Mouse (Mus musculus) heart, postnatal 14 days (tissue): Measurements from ENCODE around the gene Cd160. TPM values are rescaled to one million over a fixed set of nuclear protein-coding genes. Genes with fewer than 3 reads are reported as not detected.

ENCODE experiments used
- DNase-seq, 2 experiments: peaks; one replicate each; pipeline ENCODE4 v3.0.0; 2021 to 2022
- intact Hi-C: fragments of 180-260 bp; cut with DNase I; formaldehyde crosslinking; loops from one replicate; pipeline ENCODE4 v1.15.1; 2025
- total RNA-seq, 2 experiments: library from RNA; stranded (reverse); gene quantifications; 2 replicates each; pipeline ENCODE4 v1.2.3; 2021

Gene Cd160
- total RNA-seq, 2 experiments from 2014 or later, result not detected

DNA sequence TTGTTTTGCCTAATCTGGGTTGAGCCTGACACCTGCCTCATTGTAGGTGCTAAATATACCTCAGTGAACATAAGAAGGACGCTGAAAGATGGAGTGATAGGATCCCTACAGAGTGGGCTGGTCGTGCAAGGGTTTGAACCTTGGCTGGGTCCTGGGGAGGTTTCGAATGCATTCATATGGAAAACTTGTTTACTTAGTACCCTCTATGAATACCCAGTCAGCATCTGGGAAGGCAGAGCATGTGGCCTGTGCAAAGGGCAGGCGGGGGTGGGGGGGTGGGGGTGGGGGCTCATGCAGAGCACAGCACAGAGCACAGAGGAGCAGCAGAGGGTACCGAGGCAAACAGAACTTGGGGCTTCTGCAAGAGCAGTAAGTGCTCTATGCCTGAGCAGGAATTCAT lies 3.8 kb upstream of the Cd160 start:
- intact Hi-C loops, result no loop called here
- DNase-seq, result no peak

DNA sequence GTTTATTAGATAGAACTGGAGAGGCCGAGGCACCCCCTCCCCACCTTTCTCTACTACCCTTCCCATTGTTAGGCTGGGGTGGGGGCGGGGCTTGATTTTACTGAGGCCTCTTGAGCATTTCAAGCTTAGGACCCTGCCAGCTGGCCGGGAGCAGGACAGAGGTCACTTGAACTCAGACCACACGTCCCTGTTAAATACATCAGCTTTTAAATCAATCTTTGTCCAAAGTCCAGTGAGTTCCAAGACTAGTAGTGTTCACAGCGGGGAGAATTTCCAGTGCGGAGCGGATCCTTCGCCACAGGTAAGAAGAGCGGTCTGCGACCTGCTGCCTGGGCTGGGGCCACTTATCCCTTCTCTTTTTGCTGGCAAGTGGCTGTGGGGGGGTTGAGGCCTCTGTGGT lies 705 bp upstream of the Cd160 start:
- intact Hi-C loops, result no loop called here

DNA sequence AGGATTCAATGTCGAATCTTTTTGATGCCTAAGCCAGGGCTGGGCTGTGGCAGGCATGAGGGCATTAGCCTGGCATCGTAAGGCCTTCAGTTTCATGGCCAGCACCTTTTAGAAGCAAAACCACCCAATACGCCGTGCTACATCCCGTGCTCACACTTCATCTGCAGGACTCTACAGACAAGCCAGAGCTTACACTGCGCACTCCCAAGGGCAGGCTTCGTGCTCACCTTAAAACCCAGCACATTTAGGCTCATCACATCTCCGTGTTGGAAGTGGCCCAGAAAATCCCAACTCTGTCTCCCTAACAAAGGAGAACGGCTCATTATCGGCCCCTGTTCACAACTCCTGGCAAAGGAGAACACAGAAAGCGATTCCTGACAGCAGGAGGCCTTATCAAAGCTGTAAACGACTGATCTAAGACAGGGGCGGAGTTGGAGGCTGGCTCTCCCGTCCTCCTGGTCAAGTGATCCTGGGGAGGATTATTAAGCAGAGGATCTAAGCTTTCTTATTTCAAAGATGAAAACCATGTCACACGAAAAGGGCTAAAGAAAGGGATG lies 765 bp downstream of the Cd160 start:
- intact Hi-C loops, result no loop called here
- no peak for DNase-seq

More for the DNA sequence above, 705 bp upstream of the Cd160 start:
- DNase-seq, result no peak

DNA sequence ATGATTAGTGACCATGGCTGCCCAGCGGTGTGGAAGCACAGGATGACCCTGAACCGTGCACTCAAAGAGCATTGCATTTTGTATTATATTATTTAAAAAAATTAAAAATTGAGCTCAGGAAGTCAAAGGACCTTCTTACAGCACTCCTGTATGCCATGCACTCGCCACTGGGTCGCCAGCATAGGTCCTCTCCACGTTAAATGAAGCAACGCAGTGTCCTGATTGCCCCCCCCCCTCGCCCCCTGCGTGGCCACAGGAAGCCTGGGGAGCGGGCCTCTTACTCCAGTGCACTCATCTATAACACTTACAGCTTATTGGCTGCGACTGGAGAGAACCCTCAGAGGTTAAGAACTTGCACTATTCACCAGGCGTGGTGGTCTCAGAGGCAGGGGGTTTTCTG lies 3.9 kb downstream of the Cd160 start:
- intact Hi-C loops, result no loop called here

DNA sequence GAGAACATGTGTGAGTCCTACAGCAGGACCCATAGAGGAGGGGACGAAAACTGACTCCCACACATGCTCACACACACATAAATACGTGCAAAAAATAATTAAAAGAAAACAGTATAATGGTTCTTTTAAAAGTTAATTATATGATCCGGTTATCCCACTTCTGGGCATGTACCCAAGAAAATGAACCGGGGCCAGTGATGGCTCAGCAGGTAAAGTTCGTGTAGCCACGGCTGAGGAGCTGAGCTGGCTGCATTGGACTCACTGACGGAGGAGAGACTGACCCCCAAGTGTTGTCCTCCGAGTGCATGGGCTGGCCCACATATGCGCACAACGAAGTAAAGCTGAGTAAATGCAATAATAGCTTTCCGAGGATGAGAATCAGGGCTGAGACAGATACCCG lies 4.5 kb downstream of the Cd160 start:
- DNase-seq, result no peak
- intact Hi-C loops, result no loop called here

More for the DNA sequence above, 3.9 kb downstream of the Cd160 start:
- DNase-seq, result no peak

DNA sequence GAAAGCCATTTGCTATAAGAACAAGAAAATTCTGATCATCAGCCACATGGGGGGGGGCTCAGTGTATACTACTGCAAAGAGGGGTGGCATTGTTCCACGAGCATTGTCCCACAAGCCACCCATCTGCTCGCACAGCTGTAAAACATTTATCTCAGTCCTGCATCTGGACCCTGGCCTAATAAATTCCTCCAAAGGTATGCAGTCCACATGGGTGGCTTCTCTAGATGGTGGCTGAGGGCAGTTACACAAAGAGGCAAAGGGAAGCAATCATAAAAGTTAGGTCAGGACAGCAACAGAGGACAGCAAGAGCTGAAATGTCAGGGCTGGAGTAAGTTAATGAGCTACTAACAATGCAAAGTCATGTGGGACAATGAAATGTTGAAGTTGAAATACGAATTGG lies 5.5 kb downstream of the Cd160 start:
- intact Hi-C loops, result no loop called here
- DNase-seq, result no peak

DNA sequence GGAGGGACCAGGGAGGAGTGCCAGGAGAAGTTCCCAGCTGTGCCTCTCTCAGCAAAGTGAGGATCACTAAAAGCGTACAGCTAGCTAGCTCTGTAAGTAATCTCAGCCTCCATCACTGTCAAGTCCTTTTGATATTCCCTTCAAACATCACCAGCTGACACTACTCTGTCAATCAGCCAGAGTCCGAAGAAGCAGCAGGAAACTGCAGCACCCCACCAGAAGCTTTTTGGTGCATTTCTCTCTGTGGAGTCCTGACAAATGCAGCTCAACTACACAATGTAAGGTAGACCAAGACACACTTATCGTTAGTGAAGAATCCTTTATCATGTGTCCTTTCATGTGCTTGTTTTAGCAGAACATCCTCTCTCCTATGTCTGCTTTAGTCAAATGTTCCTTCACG lies 7.6 kb downstream of the Cd160 start:
- intact Hi-C loops, result no loop called here
- DNase-seq, result no peak

DNA sequence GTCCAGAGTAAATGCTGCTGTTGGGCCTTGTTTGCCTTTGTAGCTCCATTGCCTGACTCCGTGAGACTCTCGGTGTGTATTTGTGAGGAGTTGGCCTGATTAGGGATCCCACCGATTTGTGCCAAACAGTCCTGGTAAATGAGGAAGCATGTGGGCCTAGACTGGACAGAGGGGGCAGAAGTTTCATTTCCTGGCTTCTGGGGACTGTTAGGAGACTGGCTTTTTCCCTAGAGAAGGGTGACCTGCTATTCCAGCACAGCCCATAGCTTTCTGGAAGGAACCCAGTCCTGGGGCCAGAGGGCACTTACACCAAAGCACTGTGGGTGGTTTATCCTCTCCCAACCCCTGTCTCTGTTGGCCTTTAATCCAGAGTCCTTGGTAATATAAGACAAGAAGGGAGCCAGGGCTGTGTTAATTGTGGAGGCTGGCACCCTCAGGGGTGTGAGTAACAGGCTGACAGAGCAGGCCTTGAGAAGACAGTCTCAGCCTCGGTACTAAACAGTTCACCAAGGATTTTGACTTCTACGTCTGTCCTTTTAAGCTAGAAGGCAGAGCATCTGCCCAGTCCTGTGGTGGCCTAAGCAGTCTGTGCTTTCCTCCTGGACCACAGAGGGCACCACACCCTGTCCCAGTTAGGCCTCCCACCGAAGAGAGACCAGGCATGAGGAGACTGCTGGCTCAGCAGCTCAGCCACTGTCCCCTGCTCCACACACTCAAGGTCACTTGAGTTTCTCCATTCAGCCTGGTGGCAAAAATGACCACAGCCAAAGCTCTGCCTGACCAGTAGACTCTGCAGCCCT lies 8.8 kb downstream of the Cd160 start:
- no peak for DNase-seq
- intact Hi-C loops, result no loop called here

DNA sequence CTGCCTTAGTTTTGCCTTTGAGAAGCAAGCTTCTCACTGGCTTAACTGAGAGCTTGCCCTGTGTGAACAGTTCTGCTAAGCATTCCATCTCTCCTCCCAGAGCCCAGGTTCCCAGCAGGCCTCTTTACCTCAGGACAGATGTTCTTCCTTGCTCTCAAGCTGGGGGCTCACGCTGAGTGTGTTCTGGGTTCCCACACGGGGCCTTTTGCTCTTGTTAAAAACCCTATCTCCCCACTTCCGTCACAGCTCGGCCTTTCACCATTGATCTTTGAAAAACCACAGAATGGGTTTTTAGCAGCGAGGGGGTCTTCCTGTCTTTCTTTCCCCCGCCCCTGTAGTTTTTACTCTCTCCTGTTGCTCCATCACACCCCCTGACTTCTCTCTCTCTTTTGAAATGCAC lies 14.8 kb downstream of the Cd160 start:
- DNase-seq, result no peak
- intact Hi-C loops, result loop anchor here (5.0 kb wide), 1 partner anchor 87 kb away; the partner anchor contains the start of genes Polr3c and Rnf115

DNA sequence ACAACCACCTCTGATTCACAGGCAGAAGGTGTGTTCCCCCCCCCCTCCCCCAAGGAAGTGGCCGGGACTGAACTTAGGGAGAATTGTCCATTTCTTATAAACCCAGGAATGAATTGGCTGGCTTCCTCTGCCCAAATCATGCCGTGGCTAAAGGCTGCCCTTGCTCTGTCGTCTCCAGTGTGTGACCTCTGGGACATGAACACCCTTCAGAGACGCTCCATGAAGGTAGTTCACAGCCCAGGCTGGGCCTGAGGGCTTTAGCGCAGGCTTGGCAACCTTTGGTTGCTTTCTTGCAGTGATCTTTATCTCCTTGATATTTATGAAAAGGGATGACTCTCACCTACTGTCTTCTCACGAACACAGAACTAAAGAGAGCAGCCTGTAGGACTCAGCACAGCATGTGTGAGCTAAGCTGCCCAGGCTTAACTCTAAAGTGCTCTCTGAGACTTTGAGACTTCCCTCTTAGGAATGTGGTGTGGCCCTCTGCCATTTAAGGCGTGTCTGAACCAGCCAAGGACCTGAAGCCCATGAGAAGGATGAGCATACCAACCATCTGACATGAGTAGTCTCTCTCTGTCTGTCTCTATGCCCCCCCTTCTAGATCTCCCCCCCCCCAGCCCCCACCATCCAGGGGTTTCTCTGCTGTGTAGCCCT lies 15.4 kb downstream of the Cd160 start:
- intact Hi-C loops, result loop anchor here (5.0 kb wide), 1 partner anchor 86 kb away; the partner anchor contains the start of genes Polr3c and Rnf115
- no peak for DNase-seq

DNA sequence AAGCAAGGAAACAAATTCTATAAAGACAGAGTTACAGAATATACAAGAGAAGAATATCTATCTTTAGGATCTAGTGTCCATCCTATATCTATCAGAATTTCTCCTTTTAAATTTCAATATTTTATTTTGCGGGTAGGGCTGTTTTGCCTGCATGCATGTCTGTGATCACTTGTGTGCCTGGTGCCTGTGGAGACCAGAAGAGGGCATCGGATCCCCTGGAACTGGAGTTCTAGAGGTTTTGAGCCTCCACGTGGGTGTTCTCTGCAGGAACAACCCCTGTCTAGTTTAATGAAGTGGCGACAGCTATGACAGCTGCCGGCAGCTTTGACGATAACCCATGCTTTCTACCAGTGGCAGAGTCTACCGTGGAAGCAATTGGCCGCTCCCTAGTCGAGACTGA lies 16.0 kb downstream of the Cd160 start:
- DNase-seq, result peak; percentile 25 to 51
- intact Hi-C loops, result loop anchor here (5.0 kb wide), 1 partner anchor 86 kb away; the partner anchor contains the start of genes Polr3c and Rnf115

DNA sequence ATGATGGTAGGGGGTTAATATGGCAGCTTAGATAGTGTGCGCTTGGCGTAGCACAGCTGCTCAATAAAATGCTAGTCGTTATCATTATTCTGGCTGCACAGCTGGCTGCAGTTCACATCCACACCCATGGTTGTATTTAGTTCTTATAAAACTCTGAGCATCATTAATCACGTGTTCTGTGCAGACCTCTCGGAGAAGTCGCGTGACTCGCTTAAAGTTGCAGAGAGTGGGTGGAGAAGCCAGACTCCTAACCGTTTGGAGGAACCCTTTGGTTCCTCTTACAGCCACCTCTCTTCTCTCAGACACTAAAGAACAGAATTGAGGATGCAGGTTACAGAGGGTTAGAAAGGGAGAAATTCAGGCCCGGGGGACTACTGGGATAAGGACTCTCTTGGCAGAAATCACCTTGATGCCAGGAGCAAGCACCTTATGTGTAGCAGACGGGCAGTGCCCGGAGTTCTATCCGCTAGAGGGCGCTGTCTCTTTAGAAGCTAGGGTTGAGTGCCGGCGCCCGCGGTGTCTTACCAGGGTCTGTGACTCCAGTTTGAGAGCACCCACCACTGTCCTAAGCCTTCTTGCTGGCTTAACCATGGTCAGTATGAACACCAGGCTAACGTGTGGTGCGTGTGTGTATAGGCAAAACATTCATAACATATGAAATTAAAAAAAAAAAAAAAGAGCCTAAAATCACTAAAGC lies 16.6 kb downstream of the Cd160 start:
- peak; percentile 78 to 87 for DNase-seq
- intact Hi-C loops, result loop anchor here (5.0 kb wide), 1 partner anchor 85 kb away; the partner anchor contains the start of genes Polr3c and Rnf115

DNA sequence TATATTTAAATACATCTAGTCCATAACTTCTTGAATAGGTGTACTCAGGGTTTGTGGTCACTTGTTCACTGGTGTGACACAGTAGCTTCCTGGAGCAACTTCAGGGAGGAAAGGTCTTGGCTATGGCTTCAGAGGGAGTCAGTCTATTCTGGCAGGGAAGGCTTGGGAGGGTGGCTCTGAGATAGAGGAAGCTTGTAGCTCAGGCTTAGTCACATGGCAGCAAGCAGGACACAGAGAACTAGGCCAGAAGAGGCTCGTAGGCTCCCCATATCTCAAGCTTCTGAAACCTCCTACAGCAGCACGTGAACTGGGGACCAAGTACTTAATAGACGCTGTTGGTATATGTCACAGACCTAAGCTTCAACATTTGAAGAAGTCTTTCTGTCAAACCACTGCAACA lies 17.9 kb downstream of the Cd160 start:
- intact Hi-C loops, result loop anchor here (5.0 kb wide), 1 partner anchor 84 kb away; the partner anchor contains the start of genes Polr3c and Rnf115
- DNase-seq, result peak in 1 of 2 experiments; percentile 11

DNA sequence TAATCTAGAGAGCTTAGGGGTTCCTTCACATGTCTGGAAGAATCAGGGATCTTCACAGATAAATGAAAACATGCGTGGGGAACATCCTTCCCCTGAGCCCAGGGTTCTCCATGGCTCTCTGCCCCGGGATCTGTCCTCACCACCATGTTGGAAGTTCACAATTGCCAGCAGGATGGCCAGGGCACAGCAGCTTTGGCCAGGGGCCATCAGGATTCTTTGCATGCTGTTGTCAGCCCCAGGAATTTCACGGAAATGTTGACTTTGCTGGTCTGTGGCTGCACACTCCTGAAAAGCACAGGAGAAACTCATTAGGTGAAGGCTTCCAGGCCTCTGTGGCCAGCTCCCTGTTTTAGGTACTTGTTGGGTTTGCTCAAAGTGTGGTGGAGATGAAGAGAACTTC lies 20.5 kb downstream of the Cd160 start:
- intact Hi-C loops, result no loop called here
- peak in 1 of 2 experiments; percentile 11 for DNase-seq

DNA sequence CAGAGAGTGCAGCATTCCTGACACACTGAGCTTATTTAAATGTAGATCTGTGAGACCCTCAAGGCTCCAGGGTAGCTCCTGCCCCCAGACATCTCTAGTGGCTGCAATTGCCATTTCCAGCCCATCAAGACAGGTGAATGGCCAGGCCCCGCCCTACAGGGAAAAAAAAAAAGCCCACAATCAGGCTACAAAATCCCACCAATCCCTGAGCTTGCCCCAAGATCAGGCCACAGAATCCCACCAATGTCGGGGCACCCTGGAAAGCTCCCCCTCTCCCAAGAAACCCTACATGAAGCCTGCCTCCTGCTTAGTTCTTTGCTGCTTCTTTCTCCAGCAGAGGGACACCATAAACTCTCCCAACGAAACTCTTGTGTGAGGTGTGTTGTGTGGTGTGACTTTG lies 21.0 kb downstream of the Cd160 start:
- intact Hi-C loops, result no loop called here

DNA sequence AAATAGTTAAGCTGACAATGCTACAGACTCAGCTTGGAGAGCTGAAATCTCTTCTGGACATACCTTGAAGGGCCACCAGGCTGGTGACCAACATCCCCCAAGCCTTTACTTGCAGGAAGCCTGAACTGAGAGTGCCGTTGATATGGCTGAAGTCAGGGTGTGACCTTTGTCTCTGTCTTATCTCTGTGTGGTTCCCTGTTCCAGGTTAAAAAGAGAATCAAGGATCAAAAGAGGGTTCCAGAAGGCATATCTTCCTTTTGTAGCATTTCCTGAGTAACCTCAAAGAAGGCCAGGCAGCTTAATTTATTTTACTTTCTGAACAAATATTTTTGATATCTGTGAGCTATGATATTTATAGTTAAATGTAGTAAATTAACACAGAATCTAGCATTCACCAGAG lies 26.9 kb downstream of the Cd160 start:
- DNase-seq, result no peak
- intact Hi-C loops, result no loop called here

More for the DNA sequence above, 21.0 kb downstream of the Cd160 start:
- no peak for DNase-seq

DNA sequence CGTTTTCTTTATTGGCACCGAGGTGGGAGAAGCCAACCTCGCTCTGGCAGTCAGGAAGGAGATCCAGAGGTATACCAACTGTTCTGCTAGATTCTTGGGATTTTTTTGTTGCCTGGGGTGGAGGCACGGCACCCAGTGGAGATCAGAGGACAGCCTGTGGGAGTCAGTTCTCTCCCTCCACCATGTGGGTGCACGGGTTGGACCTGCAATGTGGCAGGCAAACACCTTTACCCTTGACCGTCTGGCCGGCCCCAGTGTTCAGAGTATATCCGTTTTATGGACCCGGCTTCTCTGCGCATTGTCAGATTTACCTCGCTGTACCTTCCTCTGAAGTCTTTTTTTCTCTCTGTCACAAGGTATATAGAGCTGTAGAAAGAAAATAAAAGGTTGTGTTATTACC lies 28.9 kb downstream of the Cd160 start:
- intact Hi-C loops, result no loop called here

DNA sequence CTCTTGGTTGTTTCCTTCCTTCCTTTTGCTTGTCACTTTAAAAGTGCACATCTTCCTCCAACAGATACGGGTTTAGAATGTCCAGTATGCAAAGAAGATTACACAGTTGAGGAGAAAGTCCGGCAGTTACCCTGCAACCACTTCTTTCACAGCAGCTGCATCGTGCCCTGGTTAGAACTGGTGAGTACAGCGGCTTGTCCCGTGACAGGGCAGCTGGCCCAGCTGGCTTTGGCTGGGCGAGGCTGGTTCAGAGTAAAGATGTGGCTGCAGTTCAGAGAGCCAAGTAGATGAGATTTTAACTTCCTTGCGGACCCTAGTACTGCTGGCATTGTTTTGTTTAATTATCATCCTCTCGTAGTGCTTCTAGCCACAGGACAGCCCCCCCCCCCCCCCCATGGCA lies 40.6 kb downstream of the Cd160 start:
- DNase-seq, result no peak
- intact Hi-C loops, result no loop called here

More for the DNA sequence above, 28.9 kb downstream of the Cd160 start:
- DNase-seq, result no peak

DNA sequence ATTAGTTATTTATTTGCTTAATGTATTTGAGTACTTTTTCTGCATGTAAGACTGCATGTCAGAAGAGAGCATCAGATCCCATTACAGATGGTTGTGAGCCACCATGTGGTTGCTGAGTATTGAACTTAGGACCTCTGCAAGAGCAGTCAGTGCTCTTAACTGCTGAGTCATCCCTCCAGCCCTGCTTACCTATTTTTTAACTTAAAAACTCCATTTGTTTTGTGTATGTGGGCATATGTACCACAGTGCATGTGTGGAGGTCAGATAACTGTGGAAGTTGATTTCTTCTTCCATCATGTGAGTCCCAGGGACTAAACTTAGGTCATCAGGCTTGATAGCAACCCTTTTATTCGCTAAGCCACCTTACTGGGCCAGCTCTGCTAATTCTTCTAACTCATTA lies 41.4 kb downstream of the Cd160 start:
- intact Hi-C loops, result no loop called here
- no peak for DNase-seq

DNA sequence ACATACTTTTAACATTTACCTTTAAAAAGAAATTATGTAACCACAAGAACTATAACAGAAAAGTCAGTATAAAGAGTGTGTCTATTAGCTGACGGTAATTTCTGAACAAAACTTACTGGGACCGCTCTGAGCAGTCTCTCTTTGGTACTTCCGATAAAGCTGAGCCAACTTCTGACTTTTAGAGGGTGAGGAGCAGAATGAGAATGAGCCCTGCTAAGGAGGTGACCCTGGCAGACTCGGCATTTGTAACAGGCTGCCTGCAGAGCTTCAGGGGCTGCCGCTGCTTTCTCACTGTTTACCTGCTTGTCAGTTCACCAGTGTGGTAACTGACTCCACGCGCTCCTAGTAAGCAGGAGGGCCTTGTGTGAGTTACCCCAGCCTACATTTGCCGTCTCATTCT lies 46.9 kb downstream of the Cd160 start:
- intact Hi-C loops, result no loop called here
- no peak for DNase-seq

DNA sequence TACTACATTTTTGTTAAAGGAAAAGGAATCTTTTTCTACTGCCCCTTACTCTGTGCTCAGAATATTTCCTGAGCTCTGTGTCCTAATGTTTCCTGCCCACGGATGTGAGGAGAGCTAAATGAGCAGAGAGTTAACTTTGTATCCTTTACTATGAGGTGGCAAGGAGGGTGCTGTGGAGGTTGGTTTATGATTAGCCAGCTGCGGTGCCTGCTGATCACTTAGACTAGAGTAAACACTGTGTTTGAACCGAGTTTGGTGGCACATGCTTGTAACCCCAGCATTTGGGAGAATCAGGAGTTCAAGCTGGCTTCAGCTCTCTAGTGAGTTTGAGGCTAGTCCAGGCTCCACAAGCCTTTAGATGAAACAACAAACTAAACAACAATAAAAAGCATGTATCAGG lies 52.0 kb downstream of the Cd160 start:
- no peak for DNase-seq
- intact Hi-C loops, result loop anchor here (5.0 kb wide), 1 partner anchor 40 kb away; no protein-coding TSS in a partner anchor
